Mouse (Mus musculus) neutrophil, adult 83 days (primary cell): ENCODE measurements around the gene Olfr392. TPM values are rescaled to one million over a fixed set of nuclear protein-coding genes. Genes with fewer than 3 reads are reported as not detected.

Experiments
- total RNA-seq, 2 experiments: library from RNA; stranded (reverse); gene quantifications; one replicate each; pipeline ENCODE4 v1.2.4; 2023

Olfr392 gene
- not detected for total RNA-seq

DNA sequence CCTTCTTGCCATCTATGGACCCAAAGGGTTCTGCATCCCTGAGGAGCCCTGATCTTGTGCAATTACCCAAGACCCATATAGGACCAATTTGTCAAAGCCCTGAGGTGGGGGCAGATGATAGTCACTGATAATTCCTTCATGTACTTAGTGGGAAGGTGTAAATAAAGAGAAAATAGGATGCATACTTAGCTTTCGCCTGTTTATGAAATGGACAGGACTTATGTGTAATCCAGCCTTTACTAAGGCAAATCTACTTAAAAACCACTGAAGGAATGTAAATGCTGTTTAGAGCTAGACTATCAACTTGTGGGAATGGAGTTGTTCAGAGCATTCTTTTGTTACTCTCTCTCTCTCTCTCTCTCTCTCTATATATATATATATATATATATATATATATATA lies at the start of gene Olfr392:
TSS of gene Olfr392 (minus strand) at position 101 of the 400 bp plus-strand sequence.

GRCm38 (mm10) chr11:73851354-73851753 lies 34.5 kb upstream of the Olfr392 start, which contains the start of gene Olfr393:
TSS of gene Olfr393 (minus strand) at chr11:73851454.

GRCm38 (mm10) chr11:73802952-73803351 lies 13.9 kb downstream of the Olfr392 start, which contains the start of gene Olfr391-ps:
TSS of gene Olfr391-ps (minus strand) at chr11:73803052.

GRCm38 (mm10) chr11:73782664-73783063 lies 34.2 kb downstream of the Olfr392 start, which contains the start of gene Olfr390:
TSS of gene Olfr390 (plus strand) at chr11:73782964.

GRCm38 (mm10) chr11:73780613-73781012 lies 36.2 kb downstream of the Olfr392 start, which contains the start of gene Olfr389:
TSS of gene Olfr389 (minus strand) at chr11:73780713.

Other genes starting within 250 kb of the Olfr392 start
- not detected for gene Olfr385, start 224.0 kb downstream of the Olfr392 start, total RNA-seq
- gene Olfr384, start 218.5 kb downstream of the Olfr392 start, total RNA-seq: not detected
- not detected for gene Zfp735, start 128.3 kb downstream of the Olfr392 start, total RNA-seq
- gene Olfr389, start 36.3 kb downstream of the Olfr392 start, total RNA-seq: not detected
- not detected for gene Olfr390, start 34.1 kb downstream of the Olfr392 start, total RNA-seq
- not detected for gene Olfr391-ps, start 14.0 kb downstream of the Olfr392 start, total RNA-seq
- not detected for gene Olfr393, start 34.4 kb upstream of the Olfr392 start, total RNA-seq
- not detected for gene Olfr394, start 73.7 kb upstream of the Olfr392 start, total RNA-seq
- gene Olfr395, start 92.2 kb upstream of the Olfr392 start, total RNA-seq: not detected
- gene Olfr23, start 119.6 kb upstream of the Olfr392 start, total RNA-seq: not detected
- gene Olfr397, start 143.8 kb upstream of the Olfr392 start, total RNA-seq: not detected
- not detected for gene Olfr398, start 173.4 kb upstream of the Olfr392 start, total RNA-seq
- gene Olfr139, start 239.5 kb upstream of the Olfr392 start, total RNA-seq: not detected
- not detected for gene Olfr399, start 239.6 kb upstream of the Olfr392 start, total RNA-seq